Mouse (Mus musculus) hindbrain, embryonic 12.5 days (tissue): ENCODE data around the gene Phactr1. TPM values are rescaled to one million over a fixed set of nuclear protein-coding genes. Genes with fewer than 3 reads are reported as not detected.

Experiments used
- ATAC-seq: fragments of 200-750 bp; cut with Nextera tagmentation; 2 replicates; pipeline ENCODE4 v1.8.0; 2017; ENCODE audit warnings: moderate TSS enrichment; ENCODE audit not compliant: low FRiP score
- H3K27ac ChIP-seq: fragments of 300-500 bp; sonication (generic); 2 replicates; pipeline ENCODE4 v1.5.1; 2016; ENCODE audit warnings: mild to moderate bottlenecking
- H3K27me3 ChIP-seq: fragments of 300-500 bp; sonication (generic); 2 replicates; pipeline ENCODE4 v1.6.1; 2016; ENCODE audit warnings: mild to moderate bottlenecking
- H3K36me3 ChIP-seq: fragments of 300-500 bp; sonication (generic); 2 replicates; pipeline ENCODE4 v1.6.1; 2016; ENCODE audit warnings: mild to moderate bottlenecking
- H3K4me1 ChIP-seq: fragments of 300-500 bp; sonication (generic); 2 replicates; pipeline ENCODE4 v1.6.1; 2016
- H3K4me2 ChIP-seq: fragments of 300-500 bp; sonication (generic); replicated peaks from 2 replicates; pipeline ENCODE4 v1.6.1; 2016; ENCODE audit warnings: mild to moderate bottlenecking
- H3K4me3 ChIP-seq: fragments of 300-500 bp; sonication (generic); 2 replicates; pipeline ENCODE4 v1.5.1; 2016; ENCODE audit warnings: mild to moderate bottlenecking
- H3K9ac ChIP-seq: fragments of 300-500 bp; sonication (generic); 2 replicates; pipeline ENCODE4 v1.6.1; 2016; ENCODE audit warnings: mild to moderate bottlenecking, moderate library complexity
- H3K9me3 ChIP-seq: fragments of 300-500 bp; sonication (generic); replicated peaks from 2 replicates; pipeline ENCODE4 v1.6.1; 2016; ENCODE audit warnings: mild to moderate bottlenecking
- WGBS: fragments of 180-500 bp; shearing (Covaris S2); methylation state at CpG from one replicate; pipeline ENCODE4 v1.1.7; 2016; 5-methylcytosine and 5-hydroxymethylcytosine counted together
- polyA plus RNA-seq: library from polyadenylated mRNA; unstranded; fragments of >200 nt; fragmentation: Nextera tagmentation; extraction: Ambion mirVana; gene quantifications from 2 replicates; pipeline ENCODE4 v1.2.1, GENCODE M21; 2016

Phactr1 gene
- polyA plus RNA-seq, 1 experiment from 2014 or later: 23.6 TPM

GRCm38 (mm10) chr13:42887701-42888100 is 207.3 kb downstream of the Phactr1 start:
- no peaks in the 10 kb centered on the region for H3K9me3 ChIP-seq
- 89% methylated on average over 5 of the region's 5 CpGs for WGBS

GRCm38 (mm10) chr13:42889516-42890474 is 209.4 kb downstream of the Phactr1 start:
- H3K4me3 ChIP-seq: no peak overlapping the region
- H3K9ac ChIP-seq: no peak overlapping the region
- H3K4me2 ChIP-seq: no peak overlapping the region
- no peaks in the 10 kb centered on the region for H3K27me3 ChIP-seq
- H3K27ac ChIP-seq: no peak overlapping the region
- ATAC-seq: no peak
- H3K36me3 ChIP-seq: no peaks in the 10 kb centered on the region
- 82% methylated on average over 12 of the region's 12 CpGs for WGBS
- H3K4me1 ChIP-seq: no peaks in the 10 kb centered on the region
- no peaks in the 10 kb centered on the region for H3K9me3 ChIP-seq

More at GRCm38 (mm10) chr13:42887701-42888100, 207.3 kb downstream of the Phactr1 start:
- H3K4me2 ChIP-seq: no peak overlapping the region
- H3K4me3 ChIP-seq: no peak overlapping the region
- no peaks in the 10 kb centered on the region for H3K36me3 ChIP-seq
- ATAC-seq: no peak
- no peak overlapping the region for H3K27ac ChIP-seq
- no peaks in the 10 kb centered on the region for H3K27me3 ChIP-seq
- no peak overlapping the region for H3K9ac ChIP-seq
- no peaks in the 10 kb centered on the region for H3K4me1 ChIP-seq

GRCm38 (mm10) chr13:42890651-42891050 is 210.2 kb downstream of the Phactr1 start:
- H3K4me1 ChIP-seq: no peaks in the 10 kb centered on the region
- no peaks in the 10 kb centered on the region for H3K27me3 ChIP-seq
- no peak overlapping the region for H3K4me3 ChIP-seq
- no peaks in the 10 kb centered on the region for H3K9me3 ChIP-seq
- no peak for ATAC-seq
- H3K36me3 ChIP-seq: no peaks in the 10 kb centered on the region
- H3K27ac ChIP-seq: no peak overlapping the region
- 82% methylated on average over 5 of the region's 5 CpGs for WGBS
- H3K9ac ChIP-seq: no peak overlapping the region
- no peak overlapping the region for H3K4me2 ChIP-seq

GRCm38 (mm10) chr13:42894016-42894415 is 213.6 kb downstream of the Phactr1 start:
- Histone ChIP-seq H3K4me3 (no peak overlapping the region), H3K27ac (no peak overlapping the region), H3K4me2 (no peak overlapping the region), H3K9me3 (no peaks in the 10 kb centered on the region), H3K36me3 (no peaks in the 10 kb centered on the region), H3K9ac (no peak overlapping the region), H3K4me1 (no peaks in the 10 kb centered on the region), H3K27me3 (no peaks in the 10 kb centered on the region)
- no peak for ATAC-seq
- 86% methylated on average over 10 of the region's 10 CpGs for WGBS

GRCm38 (mm10) chr13:42894598-42894997 is 214.2 kb downstream of the Phactr1 start:
- 92% methylated on average over 12 of the region's 12 CpGs for WGBS
- ATAC-seq: no peak

GRCm38 (mm10) chr13:42895980-42896379 is 215.6 kb downstream of the Phactr1 start:
- Histone ChIP-seq H3K9me3 (no peaks in the 10 kb centered on the region), H3K4me2 (no peak overlapping the region), H3K27ac (no peak overlapping the region), H3K9ac (no peak overlapping the region), H3K27me3 (no peaks in the 10 kb centered on the region), H3K36me3 (no peaks in the 10 kb centered on the region), H3K4me3 (no peak overlapping the region), H3K4me1 (0 out of 2 replicates have a peak, but pooled peaks cover 2% of the 10 kb centered on the region)
- 53% methylated on average over 3 of the region's 3 CpGs for WGBS
- ATAC-seq: no peak

More at GRCm38 (mm10) chr13:42894598-42894997, 214.2 kb downstream of the Phactr1 start:
- H3K27me3 ChIP-seq: no peaks in the 10 kb centered on the region
- no peaks in the 10 kb centered on the region for H3K9me3 ChIP-seq
- H3K4me3 ChIP-seq: no peak overlapping the region
- no peak overlapping the region for H3K9ac ChIP-seq
- 0 out of 2 replicates have a peak, but pooled peaks cover 2% of the 10 kb centered on the region for H3K4me1 ChIP-seq
- H3K4me2 ChIP-seq: no peak overlapping the region
- no peak overlapping the region for H3K27ac ChIP-seq
- no peaks in the 10 kb centered on the region for H3K36me3 ChIP-seq

GRCm38 (mm10) chr13:42899611-42900010 is 219.2 kb downstream of the Phactr1 start:
- H3K4me3 ChIP-seq: no peak overlapping the region
- WGBS: 64% methylated on average over 3 of the region's 3 CpGs
- H3K9me3 ChIP-seq: no peaks in the 10 kb centered on the region
- no peak overlapping the region for H3K9ac ChIP-seq
- H3K27ac ChIP-seq: no peak overlapping the region
- H3K27me3 ChIP-seq: no peaks in the 10 kb centered on the region
- ATAC-seq: no peak
- no peak overlapping the region for H3K4me2 ChIP-seq
- H3K36me3 ChIP-seq: no peaks in the 10 kb centered on the region
- H3K4me1 ChIP-seq: 0 out of 2 replicates have a peak, but pooled peaks cover 7% of the 10 kb centered on the region

GRCm38 (mm10) chr13:42901837-42902236 is 221.4 kb downstream of the Phactr1 start:
- WGBS: 95% methylated on average over 2 of the region's 2 CpGs
- Histone ChIP-seq H3K36me3 (no peaks in the 10 kb centered on the region), H3K9me3 (no peaks in the 10 kb centered on the region), H3K4me1 (peaks cover 13% of the 10 kb centered on the region), H3K9ac (no peak overlapping the region), H3K27ac (no peak overlapping the region), H3K27me3 (no peaks in the 10 kb centered on the region), H3K4me3 (no peak overlapping the region), H3K4me2 (no peak overlapping the region)
- no peak for ATAC-seq

GRCm38 (mm10) chr13:42902859-42903258 is 222.4 kb downstream of the Phactr1 start:
- Histone ChIP-seq H3K27ac (no peak overlapping the region), H3K9ac (no peak overlapping the region), H3K4me2 (no peak overlapping the region), H3K9me3 (no peaks in the 10 kb centered on the region), H3K27me3 (no peaks in the 10 kb centered on the region), H3K4me1 (peaks cover 13% of the 10 kb centered on the region), H3K4me3 (no peak overlapping the region), H3K36me3 (no peaks in the 10 kb centered on the region)
- no peak for ATAC-seq
- 84% methylated on average over 3 of the region's 3 CpGs for WGBS

GRCm38 (mm10) chr13:42905818-42906217 is 225.4 kb downstream of the Phactr1 start:
- Histone ChIP-seq H3K4me1 (peaks cover 11% of the 10 kb centered on the region), H3K9ac (no peak overlapping the region), H3K9me3 (0 out of 2 replicates have a peak, but pooled peaks cover under 1% of the 10 kb centered on the region), H3K27me3 (no peaks in the 10 kb centered on the region), H3K4me2 (no peak overlapping the region), H3K27ac (no peak overlapping the region), H3K4me3 (no peak overlapping the region), H3K36me3 (no peaks in the 10 kb centered on the region)
- WGBS: 72% methylated on average over 4 of the region's 4 CpGs
- no peak for ATAC-seq

- H3K27ac ChIP-seq: no peak overlapping the region
- H3K27me3 ChIP-seq: no peaks in the 10 kb centered on the region
- peaks cover 11% of the 10 kb centered on the region for H3K4me1 ChIP-seq
- no peak overlapping the region for H3K9ac ChIP-seq
- H3K9me3 ChIP-seq: peaks cover 5% of the 10 kb centered on the region; the same call in 1 of the 2 replicates
- ATAC-seq: no peak
- WGBS: 88% methylated on average over 12 of the region's 12 CpGs
- H3K4me3 ChIP-seq: no peak overlapping the region
- H3K36me3 ChIP-seq: no peaks in the 10 kb centered on the region
- H3K4me2 ChIP-seq: no peak overlapping the region
These were observed 226.6 kb downstream of the Phactr1 start for GRCm38 (mm10) chr13:42906990-42907389.

GRCm38 (mm10) chr13:42915081-42915480 is 234.7 kb downstream of the Phactr1 start:
- H3K4me2 ChIP-seq: no peak overlapping the region
- 64% methylated on average over 4 of the region's 4 CpGs for WGBS
- H3K27ac ChIP-seq: no peak overlapping the region
- H3K9ac ChIP-seq: no peak overlapping the region
- H3K36me3 ChIP-seq: no peaks in the 10 kb centered on the region
- ATAC-seq: no peak
- peaks cover 5% of the 10 kb centered on the region; the same call in 1 of the 2 replicates for H3K9me3 ChIP-seq
- H3K27me3 ChIP-seq: peaks cover 28% of the 10 kb centered on the region; the same call in 1 of the 2 replicates
- peaks cover 21% of the 10 kb centered on the region for H3K4me1 ChIP-seq
- no peak overlapping the region for H3K4me3 ChIP-seq
